Mouse (Mus musculus) left cerebral cortex, adult 8-10 months (tissue): Measurements from ENCODE around the gene Ermp1. TPM values are rescaled to one million over a fixed set of nuclear protein-coding genes. Genes with fewer than 3 reads are reported as not detected.
"Not testable (repeated sequence)": the region's sequence is repeated elsewhere in the genome, so short reads cannot be mapped to it uniquely, and the experiment has no call there.

ENCODE experiments used
- DNase-seq, 2 experiments: peaks; one replicate each; pipeline ENCODE4 v3.0.0; 2022; ENCODE audit warnings: low spot score in 2 of 2
- total RNA-seq, 4 experiments: library from RNA; stranded (reverse); gene quantifications; 2 replicates each; pipeline ENCODE4 v1.2.4; 2022

Ermp1 gene
- total RNA-seq, 4 experiments from 2014 or later, result 37.0 to 41.9 (median 40.1) TPM

DNA sequence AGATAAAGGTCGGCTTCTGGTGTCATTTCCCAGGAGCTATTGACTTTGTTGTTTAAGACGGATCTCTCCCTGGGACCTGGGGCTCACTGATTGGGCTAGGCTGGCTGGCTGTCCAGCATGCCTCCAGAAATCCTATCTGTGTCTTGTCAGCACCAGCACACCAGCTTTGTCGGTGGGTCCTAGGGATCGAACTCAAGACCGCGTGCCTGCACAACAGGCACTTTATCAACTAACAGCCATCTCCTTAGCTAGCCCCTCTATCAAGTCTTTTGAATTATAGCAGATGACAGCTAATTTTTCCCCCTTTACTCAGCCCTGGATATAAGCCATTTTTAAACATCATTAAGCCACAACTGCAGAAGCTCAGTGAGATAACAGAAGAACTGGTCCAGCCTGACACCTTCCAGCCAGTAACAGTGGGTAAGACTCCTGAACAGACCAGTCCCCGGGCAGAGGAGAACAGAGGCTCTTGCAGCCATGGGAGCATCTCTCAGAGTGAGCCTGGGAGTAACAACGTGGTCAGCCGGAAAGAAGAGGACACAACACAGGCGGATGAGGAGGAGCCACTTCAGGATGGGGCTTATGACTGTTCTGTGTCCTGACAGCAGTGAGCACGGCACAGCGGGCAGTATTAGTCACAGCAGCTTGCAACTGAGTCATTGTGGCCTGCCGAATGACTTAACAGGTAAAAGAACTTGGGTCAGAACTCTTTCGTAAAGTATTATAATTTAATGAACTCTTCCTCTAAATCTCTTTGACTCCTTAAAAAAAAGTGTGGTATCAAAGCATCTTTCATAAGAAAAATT lies 44.5 kb downstream of the Ermp1 start:
- DNase-seq, result no peak

DNA sequence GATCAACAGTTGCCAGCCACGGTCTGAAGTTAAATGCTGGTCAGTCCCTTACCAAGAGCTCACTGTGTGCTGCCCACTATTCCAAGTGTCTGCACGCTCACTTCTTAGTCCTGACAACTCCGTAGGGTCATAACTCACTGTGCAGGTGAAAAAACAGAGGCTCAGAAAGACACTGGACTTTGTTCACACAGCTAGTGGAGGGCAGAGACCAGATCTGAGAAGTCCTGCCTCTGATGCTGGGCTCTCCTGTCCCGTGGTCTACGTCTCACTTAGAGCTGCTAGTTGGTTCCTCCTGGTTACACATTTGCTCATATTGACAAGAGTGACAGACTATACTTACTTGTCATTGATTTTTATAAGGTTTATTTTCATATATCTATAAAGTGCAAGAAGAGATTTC lies 49.2 kb downstream of the Ermp1 start:
- DNase-seq, result no peak

DNA sequence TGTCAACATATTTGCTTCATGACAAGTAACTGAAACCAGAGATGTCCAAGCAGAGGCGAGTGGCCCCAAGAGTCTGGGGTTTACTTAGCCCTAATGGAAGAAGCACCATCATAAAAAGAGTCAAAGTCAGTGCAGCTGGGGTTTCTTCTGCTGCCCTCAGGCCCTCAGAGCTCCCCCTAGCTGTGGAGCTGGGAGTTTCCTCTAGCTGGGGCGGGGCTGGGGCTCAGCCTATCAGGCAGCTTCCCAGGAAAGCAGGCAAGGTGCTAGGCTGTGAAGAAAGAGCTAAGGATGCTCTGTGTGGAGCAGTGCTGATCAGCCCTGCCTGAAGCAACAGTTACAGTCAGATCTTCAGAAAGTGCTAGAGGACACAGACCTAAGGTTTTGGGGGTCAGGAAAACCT lies 51.2 kb downstream of the Ermp1 start:
- DNase-seq, result no peak

DNA sequence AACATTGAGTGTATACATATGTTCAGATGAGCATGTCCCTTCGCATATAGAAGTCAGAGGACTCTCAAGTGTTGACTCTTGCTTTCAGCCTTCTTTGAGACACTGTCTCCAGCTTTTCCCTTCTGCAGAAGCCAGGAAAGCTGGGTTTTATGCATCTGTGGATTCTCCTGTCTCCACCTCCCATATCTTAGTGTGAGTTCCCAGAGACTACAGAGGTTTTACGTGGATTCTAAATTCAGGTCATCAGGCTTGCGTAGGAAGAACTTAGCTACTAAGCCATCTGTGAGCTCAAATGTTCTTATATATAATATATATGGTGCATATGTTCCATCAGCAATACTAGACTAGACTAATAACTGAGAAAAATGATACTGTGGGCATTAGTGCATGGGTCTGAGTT lies 51.9 kb downstream of the Ermp1 start:
- no peak for DNase-seq

DNA sequence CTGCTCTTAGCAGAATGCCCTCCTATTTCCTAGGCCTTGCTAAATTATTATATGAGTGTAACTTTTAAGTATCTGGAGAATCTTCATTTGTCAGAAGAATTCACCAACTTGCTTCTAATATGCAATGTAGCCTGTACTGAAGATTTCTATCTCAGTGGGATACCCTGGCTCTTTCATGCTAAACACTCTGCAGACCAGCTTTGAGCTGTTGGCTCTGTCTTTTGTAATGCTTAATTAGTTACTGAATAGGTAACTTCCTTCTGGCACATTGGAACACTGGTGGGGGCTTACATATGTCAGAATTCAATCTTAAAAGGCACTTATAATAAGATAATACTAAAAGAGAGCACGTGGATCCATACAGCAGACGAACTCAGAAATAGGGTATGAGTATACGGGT lies 54.4 kb downstream of the Ermp1 start:
- DNase-seq, result not testable (repeated sequence)

DNA sequence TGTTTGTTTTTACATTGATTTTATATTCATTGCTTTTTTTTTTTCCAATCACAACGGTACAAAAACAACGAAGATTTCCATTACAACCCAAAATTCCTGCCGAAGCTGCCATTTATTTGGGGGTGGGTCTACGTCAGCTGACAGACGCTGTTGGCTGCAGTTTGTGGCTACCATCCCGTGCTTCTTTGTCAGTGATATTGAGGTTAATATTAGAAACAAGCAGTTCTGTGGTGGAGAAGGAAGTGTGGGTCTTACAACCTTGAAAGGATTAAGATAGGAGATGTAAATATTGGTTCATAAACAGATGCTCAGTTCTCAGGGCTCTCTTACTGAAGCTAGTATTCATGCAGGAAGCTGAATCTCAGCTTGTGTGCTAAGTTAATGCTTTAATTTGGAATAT lies 64.5 kb downstream of the Ermp1 start:
- no peak for DNase-seq

DNA sequence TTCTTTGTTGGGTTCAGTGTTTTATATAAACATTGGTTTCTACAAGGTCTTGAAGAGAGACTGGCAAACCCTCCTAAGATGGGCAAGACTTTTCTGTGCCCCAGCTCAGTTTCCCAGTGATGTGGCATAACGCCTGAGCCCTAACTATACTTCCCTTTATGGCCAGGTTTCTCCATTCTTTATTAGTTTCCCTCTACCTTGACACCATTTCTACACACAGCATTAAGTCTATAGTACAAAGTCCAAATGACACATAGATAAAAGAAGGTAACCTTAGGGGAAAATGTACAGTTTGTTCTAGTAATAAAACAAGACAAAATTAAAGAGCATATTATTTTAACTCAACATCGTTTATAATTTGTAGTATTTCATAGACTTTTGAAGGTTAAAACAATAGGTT lies 65.8 kb downstream of the Ermp1 start:
- DNase-seq, result no peak

DNA sequence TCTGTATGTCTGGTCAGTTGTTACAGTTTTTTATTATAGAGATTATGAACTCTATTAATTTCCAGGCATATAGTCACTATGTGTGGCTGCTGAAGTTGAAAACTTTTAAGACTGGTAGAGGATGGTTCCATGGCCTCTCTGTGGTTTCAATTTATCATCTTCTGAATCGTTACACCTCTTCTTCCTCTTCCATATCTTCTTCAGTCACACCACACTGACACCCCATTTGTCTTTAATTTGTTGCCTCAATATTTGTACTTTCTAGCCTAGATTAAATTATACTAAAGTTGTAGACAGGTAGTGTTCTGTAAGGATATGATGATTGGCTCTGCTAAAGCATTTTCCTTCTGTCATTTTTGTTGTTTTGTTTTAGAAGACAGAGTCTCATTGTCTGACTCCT lies 81.7 kb downstream of the Ermp1 start:
- no peak for DNase-seq

DNA sequence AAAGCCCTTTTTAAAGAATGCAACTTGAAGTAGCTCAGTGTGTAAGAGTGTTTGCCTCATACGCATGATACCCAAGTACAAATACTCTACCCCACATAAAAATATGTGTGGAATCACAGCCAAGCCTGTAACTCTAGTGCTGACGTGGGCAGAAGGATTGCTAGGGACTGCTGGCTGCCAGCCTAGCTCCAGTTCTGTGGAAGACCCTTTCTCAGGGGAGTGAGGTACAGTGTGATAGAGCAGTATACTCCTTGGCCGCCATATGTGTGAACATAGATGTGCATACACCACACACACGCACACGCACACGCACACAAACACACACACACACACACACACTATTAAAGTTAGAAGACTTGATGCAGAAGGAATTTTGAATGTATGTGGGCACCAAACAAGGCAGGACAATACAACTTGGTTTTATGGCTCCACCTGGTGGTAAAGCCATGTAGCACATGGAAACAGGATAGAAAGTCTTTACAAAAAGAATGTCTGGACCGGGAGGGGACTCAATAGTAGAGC lies 84.9 kb downstream of the Ermp1 start:
- peak in 1 of 2 experiments; percentile 20 for DNase-seq

DNA sequence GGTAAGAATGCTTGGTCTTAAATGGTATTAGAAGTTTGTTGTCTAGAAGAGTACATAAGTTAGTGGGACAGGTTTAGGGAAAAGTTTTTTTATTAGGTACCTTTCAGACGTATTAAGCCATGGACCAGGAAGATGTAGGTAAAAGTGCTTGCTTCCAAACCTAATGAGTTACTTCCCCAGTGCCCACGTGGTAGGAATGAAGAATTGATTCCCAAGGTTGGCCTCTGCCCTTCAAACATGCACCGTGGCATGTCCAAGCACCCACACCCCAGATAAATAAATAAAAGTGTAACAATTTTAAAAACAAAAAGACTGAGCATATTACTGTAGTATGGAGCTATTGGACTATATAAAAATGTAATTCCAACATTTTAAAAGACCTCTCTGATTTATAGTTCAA lies 85.6 kb downstream of the Ermp1 start:
- no peak for DNase-seq

DNA sequence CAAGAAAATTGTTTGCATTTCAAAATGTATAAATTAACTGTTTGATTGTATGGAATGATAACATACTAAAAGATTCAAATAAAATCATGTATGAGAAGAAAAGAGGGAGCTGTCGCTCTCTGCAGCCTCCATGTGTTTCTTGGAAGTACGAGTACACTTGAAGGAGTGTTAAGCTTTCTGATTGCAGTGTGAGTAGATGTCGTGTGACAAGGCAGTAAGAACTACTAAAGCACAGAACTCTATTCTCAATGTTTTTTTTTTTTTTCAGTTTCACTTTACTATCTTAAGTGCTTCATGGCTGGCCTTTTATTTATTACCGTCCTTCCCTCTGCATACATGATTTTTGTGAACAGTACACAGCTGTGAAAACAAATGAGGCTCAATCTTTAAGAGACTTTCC lies 86.0 kb downstream of the Ermp1 start:
- DNase-seq, result no peak

Other genes starting within 250 kb of the Ermp1 start
- under 1 TPM in 2 of 4 experiments, not detected in 2; 0.22 to 0.30 TPM for gene Pdcd1lg2, start 237.5 kb downstream of the Ermp1 start, total RNA-seq
- 10 to 100 TPM; 31.5 to 38.2 (median 33.7) TPM for gene Ric1, start 126.1 kb downstream of the Ermp1 start, total RNA-seq
- under 1 TPM in 1 of 4 experiments, not detected in 3; 0.39 TPM for gene Mlana, start 49.4 kb upstream of the Ermp1 start, total RNA-seq
- gene 9930021J03Rik, start 157.6 kb upstream of the Ermp1 start, total RNA-seq, result 10 to 100 TPM; 36.1 to 44.9 (median 40.3) TPM
- 10 to 100 TPM; 31.4 to 33.1 (median 32.4) TPM for gene Ranbp6, start 164.6 kb upstream of the Ermp1 start, total RNA-seq